Comparison of ENCODE assay signal across 10 mouse cellular contexts in genomic region chr1:120055475-120055874, GRCm38 (mm10). TPM values are rescaled to one million over a fixed set of nuclear protein-coding genes. Genes with fewer than 3 reads are reported as not detected.
A peak's percentile ranks its signal among the peaks of the same experiment; 100 is the strongest.
DNase-seq lines count a peak whose midpoint lies in the region; ATAC-seq and TF ChIP-seq lines count a peak whose summit lies in the region.
"Had no signal": no experiment of that assay in that cellular context is flagged by ENCODE, and none has a peak within 500 bp of the region (broad histone marks: within the 10 kb centered on the region; RNA-seq: fewer than 3 reads in every experiment).

No protein-coding gene starts in this region.

- peak; percentile 18; the same call in 1 of the 2 replicates for ATAC-seq in heart, embryonic 11.5 days (replicated peaks; ENCODE audit: insufficient number of reproducible peaks, low FRiP score, low TSS enrichment)
- ATAC-seq in lung, postnatal 0 days = peak; percentile 78
- peak; percentile 54 for ATAC-seq in liver, postnatal 0 days
- no peak for ATAC-seq in hindbrain, embryonic 13.5 days (ENCODE audit: low FRiP score)

- no peak for TF ChIP-seq EP300 in lung, postnatal 0 days (IDR thresholded peaks at IDR 0.05)
- TF ChIP-seq EP300 in liver, postnatal 0 days (IDR thresholded peaks at IDR 0.05; ENCODE audit: low read depth) = no peak

- TF ChIP-seq POLR2A in lung, adult 2 months (IDR thresholded peaks at IDR 0.05; ENCODE audit: borderline replicate concordance, extremely low read depth, low read depth, low read length) = no peak

- 0 out of 2 replicates have a peak, but pooled peaks cover 5% of the 10 kb centered on the region for H3K4me1 ChIP-seq in heart, embryonic 11.5 days (ENCODE audit: control insufficient read depth, insufficient read depth, low read length)
- peaks cover 7% of the 10 kb centered on the region; the same call in 1 of the 2 replicates for H3K4me1 ChIP-seq in lung, postnatal 0 days (ENCODE audit: insufficient read depth, low read depth, low read length)
- H3K4me1 ChIP-seq in lung, adult 2 months (ENCODE audit: control insufficient read depth, insufficient read depth, low read length) = peaks cover 10% of the 10 kb centered on the region
- 0 out of 2 replicates have a peak, but pooled peaks cover under 1% of the 10 kb centered on the region for H3K4me1 ChIP-seq in liver, postnatal 0 days (ENCODE audit: insufficient read depth)
- no peaks in the 10 kb centered on the region for H3K4me1 ChIP-seq in hindbrain, embryonic 13.5 days (replicated peaks)

- TF ChIP-seq CTCF in lung, postnatal 0 days (IDR thresholded peaks at IDR 0.05) = no peak
- TF ChIP-seq CTCF in lung, adult 2 months (IDR thresholded peaks at IDR 0.05; ENCODE audit: insufficient read depth, low read length) = no peak
- TF ChIP-seq CTCF in liver, postnatal 0 days (IDR thresholded peaks at IDR 0.05; ENCODE audit: low read depth) = no peak

- H3K9ac ChIP-seq in heart, embryonic 11.5 days (ENCODE audit: low read depth, low read length) = no peak overlapping the region
- no peak overlapping the region for H3K9ac ChIP-seq in lung, postnatal 0 days (replicated peaks; ENCODE audit: low read depth)
- H3K9ac ChIP-seq in liver, postnatal 0 days (replicated peaks) = no peak overlapping the region
- H3K9ac ChIP-seq in hindbrain, embryonic 13.5 days = no peak overlapping the region

- no peaks in the 10 kb centered on the region for H3K27me3 ChIP-seq in heart, embryonic 11.5 days (ENCODE audit: control insufficient read depth, insufficient read depth, low read length)
- H3K27me3 ChIP-seq in lung, postnatal 0 days (replicated peaks; ENCODE audit: insufficient read depth, low read length) = no peaks in the 10 kb centered on the region
- H3K27me3 ChIP-seq in liver, postnatal 0 days (ENCODE audit: insufficient read depth, low read length) = no peaks in the 10 kb centered on the region
- no peaks in the 10 kb centered on the region for H3K27me3 ChIP-seq in hindbrain, embryonic 13.5 days

- H3K9me3 ChIP-seq in heart, embryonic 11.5 days (replicated peaks; ENCODE audit: control insufficient read depth, low read length) = no peaks in the 10 kb centered on the region
- no peaks in the 10 kb centered on the region for H3K9me3 ChIP-seq in lung, postnatal 0 days (ENCODE audit: low read length)
- no peaks in the 10 kb centered on the region for H3K9me3 ChIP-seq in liver, postnatal 0 days (ENCODE audit: low read length)
- H3K9me3 ChIP-seq in hindbrain, embryonic 13.5 days = no peaks in the 10 kb centered on the region

- WGBS in heart, embryonic 11.5 days (ENCODE audit: insufficient replicate concordance) = 66% methylated on average over 6 of the region's 6 CpGs
- 33% methylated on average over 6 of the region's 6 CpGs for WGBS in lung, postnatal 0 days
- 24% methylated on average over 6 of the region's 6 CpGs for WGBS in lung, adult 2 months
- WGBS in liver, postnatal 0 days (ENCODE audit: insufficient replicate concordance) = 34% methylated on average over 6 of the region's 6 CpGs
- 80% methylated on average over 6 of the region's 6 CpGs for WGBS in hindbrain, embryonic 13.5 days

- H3K36me3 ChIP-seq in heart, embryonic 11.5 days (ENCODE audit: control insufficient read depth, insufficient read depth, low read length) = no peaks in the 10 kb centered on the region
- no peaks in the 10 kb centered on the region for H3K36me3 ChIP-seq in lung, postnatal 0 days (ENCODE audit: insufficient read depth, low read length)
- H3K36me3 ChIP-seq in liver, postnatal 0 days (replicated peaks; ENCODE audit: insufficient read depth, low read length) = no peaks in the 10 kb centered on the region
- H3K36me3 ChIP-seq in hindbrain, embryonic 13.5 days = no peaks in the 10 kb centered on the region

- no peak for DNase-seq in heart, postnatal 4 days
- DNase-seq in lung, postnatal 0 days (ENCODE audit: low spot score) = peak; percentile 52
- DNase-seq in lung, adult 2 months = no peak
- DNase-seq in liver, postnatal 0 days = no peak
- peak; percentile 40 for DNase-seq in thymus, postnatal 25 days
- no peak for DNase-seq in kidney, postnatal 14 days

- H3K4me2 ChIP-seq in heart, embryonic 11.5 days = no peak overlapping the region
- no peak overlapping the region for H3K4me2 ChIP-seq in lung, postnatal 0 days (replicated peaks; ENCODE audit: low read depth, low read length)
- no peak overlapping the region for H3K4me2 ChIP-seq in liver, postnatal 0 days (ENCODE audit: low read depth, low read length)
- H3K4me2 ChIP-seq in hindbrain, embryonic 13.5 days = no peak overlapping the region

- H3K4me3 ChIP-seq in heart, embryonic 11.5 days (ENCODE audit: low read depth, low read length) = no peak overlapping the region
- H3K4me3 ChIP-seq in lung, postnatal 0 days (ENCODE audit: low read depth, low read length) = no peak overlapping the region
- no peak overlapping the region for H3K4me3 ChIP-seq in lung, adult 2 months (replicated peaks; ENCODE audit: extremely low read depth, low read depth, low read length)
- H3K4me3 ChIP-seq in liver, postnatal 0 days (ENCODE audit: low read depth, low read length) = no peak overlapping the region
- H3K4me3 ChIP-seq in hindbrain, embryonic 13.5 days = no peak overlapping the region

- H3K27ac ChIP-seq in heart, embryonic 11.5 days (ENCODE audit: low read depth, low read length) = no peak overlapping the region
- no peak overlapping the region for H3K27ac ChIP-seq in lung, postnatal 0 days (ENCODE audit: low read length)
- peak overlapping the region; percentile 55 for H3K27ac ChIP-seq in liver, postnatal 0 days (ENCODE audit: low read depth)
- no peak overlapping the region for H3K27ac ChIP-seq in hindbrain, embryonic 13.5 days

RNA-seq across cellular contexts. Expression of gene Tmem37, which starts 18.4 kb away (rescaled TPM):
- polyA plus RNA-seq in heart, embryonic 11.5 days (2014; fragmentation: Nextera tagmentation; extraction: Ambion mirVana) = 19.1 and 19.6 TPM in 2 replicates
- 1 to 10 TPM; 3.6 to 5.5 TPM for total RNA-seq in heart, postnatal 4 days (2021)
- 121 and 127 TPM in 2 replicates for polyA plus RNA-seq in lung, postnatal 0 days (2015; fragmentation: Nextera tagmentation; extraction: Ambion mirVana)
- 78.9 and 80.0 TPM in 2 replicates for polyA plus RNA-seq in lung, adult 2 months (2012; rRNA removed)
- 194 and 201 TPM in 2 replicates for polyA plus RNA-seq in liver, postnatal 0 days (2015; fragmentation: Nextera tagmentation; extraction: Ambion mirVana)
- polyA plus RNA-seq in hindbrain, embryonic 13.5 days (2015; fragmentation: Nextera tagmentation; extraction: Ambion mirVana) = 7.9 and 8.0 TPM in 2 replicates

RNA-seq across cellular contexts. Expression of gene Sctr, which starts 48.8 kb away (rescaled TPM):
- 0.15 TPM in 1 of 2 replicates, not detected in the other for polyA plus RNA-seq in heart, embryonic 11.5 days (2014; fragmentation: Nextera tagmentation; extraction: Ambion mirVana)
- under 1 TPM in 1 of 2 experiments, not detected in 1; 0.14 TPM for total RNA-seq in heart, postnatal 4 days (2021)
- 0.14 TPM in 2 replicates for polyA plus RNA-seq in lung, postnatal 0 days (2015; fragmentation: Nextera tagmentation; extraction: Ambion mirVana)
- polyA plus RNA-seq in lung, adult 2 months (2012; rRNA removed) = 0.33 and 0.63 TPM in 2 replicates
- 0.05 and 0.13 TPM in 2 replicates for polyA plus RNA-seq in liver, postnatal 0 days (2015; fragmentation: Nextera tagmentation; extraction: Ambion mirVana)
- 0.71 and 1.0 TPM in 2 replicates for polyA plus RNA-seq in hindbrain, embryonic 13.5 days (2015; fragmentation: Nextera tagmentation; extraction: Ambion mirVana)

RNA-seq across cellular contexts. Expression of gene Cfap221, which starts 58.4 kb away (rescaled TPM):
- polyA plus RNA-seq in heart, embryonic 11.5 days (2014; fragmentation: Nextera tagmentation; extraction: Ambion mirVana) = 0.17 TPM in 1 of 2 replicates, not detected in the other
- not detected for total RNA-seq in heart, postnatal 4 days (2021)
- polyA plus RNA-seq in lung, postnatal 0 days (2015; fragmentation: Nextera tagmentation; extraction: Ambion mirVana) = 0.39 and 1.7 TPM in 2 replicates
- polyA plus RNA-seq in lung, adult 2 months (2012; rRNA removed) = 0.66 and 0.69 TPM in 2 replicates
- polyA plus RNA-seq in liver, postnatal 0 days (2015; fragmentation: Nextera tagmentation; extraction: Ambion mirVana) = not detected in 2 replicates
- polyA plus RNA-seq in hindbrain, embryonic 13.5 days (2015; fragmentation: Nextera tagmentation; extraction: Ambion mirVana) = 0.45 and 0.49 TPM in 2 replicates
- total RNA-seq: gastrocnemius, adult 8-10 months had no signal
- polyA plus RNA-seq: stomach, embryonic 14.5 days had no signal

Comparison
In these comparisons a context has a peak if more than half of its experiments do, and no peak if none do; other contexts are left out.
1. DNase-seq: peak in lung, postnatal 0 days (single experiment) and thymus, postnatal 25 days (single experiment); none in heart, postnatal 4 days (single experiment), lung, adult 2 months (single experiment), liver, postnatal 0 days (single experiment) and kidney, postnatal 14 days (single experiment).